Mouse (Mus musculus) forebrain, embryonic 13.5 days (tissue): Measurements from ENCODE around the gene Rufy2. TPM values are rescaled to one million over a fixed set of nuclear protein-coding genes. Genes with fewer than 3 reads are reported as not detected.

Experiments
- ATAC-seq: fragments of 200-750 bp; cut with Nextera tagmentation; 2 replicates; pipeline ENCODE4 v1.8.0; 2017
- H3K27ac ChIP-seq: fragments of 300-500 bp; sonication (generic); 2 replicates; pipeline ENCODE4 v1.5.1; 2015; ENCODE audit warnings: inconsistent platforms, mild to moderate bottlenecking, moderate library complexity
- H3K27me3 ChIP-seq: fragments of 300-500 bp; sonication (generic); 2 replicates; pipeline ENCODE4 v1.6.1; 2015; ENCODE audit warnings: mild to moderate bottlenecking, inconsistent platforms
- H3K36me3 ChIP-seq: fragments of 300-500 bp; sonication (generic); 2 replicates; pipeline ENCODE4 v1.6.1; 2015; ENCODE audit warnings: mild to moderate bottlenecking, inconsistent platforms; ENCODE audit not compliant: poor library complexity, severe bottlenecking
- H3K4me1 ChIP-seq: fragments of 300-500 bp; sonication (generic); 2 replicates; pipeline ENCODE4 v1.6.1; 2015; ENCODE audit warnings: inconsistent platforms
- H3K4me2 ChIP-seq: fragments of 300-500 bp; sonication (generic); 2 replicates; pipeline ENCODE4 v1.6.1; 2015; ENCODE audit warnings: inconsistent platforms, mild to moderate bottlenecking, moderate library complexity
- H3K4me3 ChIP-seq: fragments of 300-500 bp; sonication (generic); 2 replicates; pipeline ENCODE4 v1.5.1; 2015; ENCODE audit warnings: mild to moderate bottlenecking, inconsistent platforms
- H3K9ac ChIP-seq: fragments of 300-500 bp; sonication (generic); 2 replicates; pipeline ENCODE4 v1.6.1; 2015; ENCODE audit warnings: mild to moderate bottlenecking, inconsistent platforms
- H3K9me3 ChIP-seq: fragments of 300-500 bp; sonication (generic); replicated peaks from 2 replicates; pipeline ENCODE4 v1.6.1; 2016; ENCODE audit warnings: inconsistent platforms
- WGBS: fragments of 180-500 bp; shearing (Covaris S2); methylation state at CpG from one replicate; pipeline ENCODE4 v1.1.7; 2015; 5-methylcytosine and 5-hydroxymethylcytosine counted together
- polyA plus RNA-seq: library from polyadenylated mRNA; unstranded; fragments of >200 nt; fragmentation: Nextera tagmentation; extraction: Ambion mirVana; gene quantifications from 2 replicates; pipeline ENCODE4 v1.2.1, GENCODE M21; 2015

Gene Rufy2
- polyA plus RNA-seq, 1 experiment from 2014 or later: 45.2 TPM

- Histone ChIP-seq H3K4me2 (no peak overlapping the region), H3K27me3 (no peaks in the 10 kb centered on the region), H3K27ac (no peak overlapping the region), H3K4me1 (peaks cover 12% of the 10 kb centered on the region), H3K9ac (no peak overlapping the region), H3K36me3 (peaks cover 51% of the 10 kb centered on the region), H3K9me3 (no peaks in the 10 kb centered on the region), H3K4me3 (no peak overlapping the region)
- 92% methylated on average over 6 of the region's 6 CpGs for WGBS
- no peak for ATAC-seq
Observed at GRCm38 (mm10) chr10:62984495-62984894, 4.5 kb downstream of the Rufy2 start.

- H3K9ac ChIP-seq: no peak overlapping the region
- H3K27me3 ChIP-seq: no peaks in the 10 kb centered on the region
- H3K4me2 ChIP-seq: no peak overlapping the region
- H3K27ac ChIP-seq: no peak overlapping the region
- H3K9me3 ChIP-seq: no peaks in the 10 kb centered on the region
- no peak for ATAC-seq
- no peak overlapping the region for H3K4me3 ChIP-seq
- 15% methylated on average over 3 of the region's 3 CpGs for WGBS
- peaks cover 79% of the 10 kb centered on the region for H3K36me3 ChIP-seq
- H3K4me1 ChIP-seq: no peaks in the 10 kb centered on the region
Observed at GRCm38 (mm10) chr10:62987341-62987740, 7.3 kb downstream of the Rufy2 start.

GRCm38 (mm10) chr10:62990636-62991035 is 10.6 kb downstream of the Rufy2 start:
- H3K9ac ChIP-seq: no peak overlapping the region
- no peak overlapping the region for H3K4me3 ChIP-seq
- no peak for ATAC-seq
- WGBS: 92% methylated on average over 15 of the region's 15 CpGs
- H3K27ac ChIP-seq: no peak overlapping the region
- no peaks in the 10 kb centered on the region for H3K27me3 ChIP-seq
- peaks cover 81% of the 10 kb centered on the region for H3K36me3 ChIP-seq
- no peaks in the 10 kb centered on the region for H3K4me1 ChIP-seq
- H3K9me3 ChIP-seq: no peaks in the 10 kb centered on the region
- no peak overlapping the region for H3K4me2 ChIP-seq

- no peak overlapping the region for H3K4me2 ChIP-seq
- ATAC-seq: no peak
- H3K36me3 ChIP-seq: peaks cover 96% of the 10 kb centered on the region
- H3K9ac ChIP-seq: no peak overlapping the region
- no peaks in the 10 kb centered on the region for H3K4me1 ChIP-seq
- H3K27me3 ChIP-seq: no peaks in the 10 kb centered on the region
- H3K27ac ChIP-seq: no peak overlapping the region
- no peak overlapping the region for H3K4me3 ChIP-seq
- 88% methylated on average over 4 of the region's 9 CpGs for WGBS
- H3K9me3 ChIP-seq: no peaks in the 10 kb centered on the region
Observed at GRCm38 (mm10) chr10:62993991-62994390, 14.0 kb downstream of the Rufy2 start.

- H3K4me1 ChIP-seq: no peaks in the 10 kb centered on the region
Observed at GRCm38 (mm10) chr10:63000584-63000983, 20.6 kb downstream of the Rufy2 start.

GRCm38 (mm10) chr10:63003252-63003651 is 23.2 kb downstream of the Rufy2 start:
- Histone ChIP-seq H3K9ac (no peak overlapping the region), H3K36me3 (peaks cover 96% of the 10 kb centered on the region), H3K27ac (no peak overlapping the region), H3K27me3 (no peaks in the 10 kb centered on the region), H3K4me3 (no peak overlapping the region), H3K4me1 (no peaks in the 10 kb centered on the region), H3K9me3 (no peaks in the 10 kb centered on the region), H3K4me2 (no peak overlapping the region)
- no peak for ATAC-seq
- 78% methylated on average over 9 of the region's 9 CpGs for WGBS

More at GRCm38 (mm10) chr10:63000584-63000983, 20.6 kb downstream of the Rufy2 start:
- Histone ChIP-seq H3K9ac (no peak overlapping the region), H3K27ac (no peak overlapping the region), H3K27me3 (no peaks in the 10 kb centered on the region), H3K36me3 (peaks cover 95% of the 10 kb centered on the region), H3K4me2 (no peak overlapping the region), H3K4me3 (no peak overlapping the region), H3K9me3 (no peaks in the 10 kb centered on the region)
- WGBS: 76% methylated on average over 9 of the region's 9 CpGs
- ATAC-seq: no peak

- no peak for ATAC-seq
- no peak overlapping the region for H3K27ac ChIP-seq
Observed at GRCm38 (mm10) chr10:63004556-63004955, 24.5 kb downstream of the Rufy2 start.

GRCm38 (mm10) chr10:63008193-63008592 is 28.2 kb downstream of the Rufy2 start:
- H3K36me3 ChIP-seq: peaks cover 95% of the 10 kb centered on the region
- no peaks in the 10 kb centered on the region for H3K27me3 ChIP-seq
- H3K4me3 ChIP-seq: no peak overlapping the region
- no peak overlapping the region for H3K4me2 ChIP-seq
- WGBS: 72% methylated on average over 3 of the region's 3 CpGs
- H3K9ac ChIP-seq: no peak overlapping the region
- H3K9me3 ChIP-seq: no peaks in the 10 kb centered on the region
- ATAC-seq: no peak
- H3K4me1 ChIP-seq: no peaks in the 10 kb centered on the region
- H3K27ac ChIP-seq: no peak overlapping the region

More at GRCm38 (mm10) chr10:63004556-63004955, 24.5 kb downstream of the Rufy2 start:
- Histone ChIP-seq H3K4me2 (no peak overlapping the region), H3K9ac (no peak overlapping the region), H3K9me3 (no peaks in the 10 kb centered on the region), H3K36me3 (peaks cover 95% of the 10 kb centered on the region), H3K4me3 (no peak overlapping the region), H3K4me1 (no peaks in the 10 kb centered on the region), H3K27me3 (no peaks in the 10 kb centered on the region)
- WGBS: 89% methylated on average over 9 of the region's 9 CpGs

- Histone ChIP-seq H3K4me3 (no peak overlapping the region), H3K9ac (no peak overlapping the region), H3K27ac (no peak overlapping the region), H3K36me3 (peaks cover 94% of the 10 kb centered on the region), H3K4me1 (no peaks in the 10 kb centered on the region), H3K9me3 (no peaks in the 10 kb centered on the region), H3K27me3 (no peaks in the 10 kb centered on the region), H3K4me2 (no peak overlapping the region)
- peak; percentile 20 for ATAC-seq
- 83% methylated on average over 4 of the region's 4 CpGs for WGBS
Observed at GRCm38 (mm10) chr10:63010268-63010667, 30.2 kb downstream of the Rufy2 start.

- no peak overlapping the region for H3K4me2 ChIP-seq
- no peak overlapping the region for H3K27ac ChIP-seq
- 90% methylated on average over 6 of the region's 6 CpGs for WGBS
- H3K27me3 ChIP-seq: no peaks in the 10 kb centered on the region
- H3K4me1 ChIP-seq: no peaks in the 10 kb centered on the region
- no peak for ATAC-seq
- H3K36me3 ChIP-seq: peaks cover 95% of the 10 kb centered on the region
- H3K9me3 ChIP-seq: no peaks in the 10 kb centered on the region
- H3K9ac ChIP-seq: no peak overlapping the region
- H3K4me3 ChIP-seq: no peak overlapping the region
Observed at GRCm38 (mm10) chr10:63011556-63011955, 31.5 kb downstream of the Rufy2 start.

- Histone ChIP-seq H3K27ac (no peak overlapping the region), H3K27me3 (no peaks in the 10 kb centered on the region), H3K9ac (no peak overlapping the region), H3K4me3 (no peak overlapping the region), H3K9me3 (no peaks in the 10 kb centered on the region), H3K4me1 (peaks cover 4% of the 10 kb centered on the region), H3K36me3 (peaks cover 90% of the 10 kb centered on the region), H3K4me2 (no peak overlapping the region)
- 57% methylated on average over 3 of the region's 3 CpGs for WGBS
- ATAC-seq: no peak
Observed at GRCm38 (mm10) chr10:63013476-63013875, 33.5 kb downstream of the Rufy2 start.

- H3K36me3 ChIP-seq: peaks cover 86% of the 10 kb centered on the region
Observed at GRCm38 (mm10) chr10:63014168-63014567, 34.1 kb downstream of the Rufy2 start.

GRCm38 (mm10) chr10:63019304-63019703 is 39.3 kb downstream of the Rufy2 start:
- Histone ChIP-seq H3K9ac (no peak overlapping the region; the same call in 1 of the 2 replicates), H3K36me3 (peaks cover 37% of the 10 kb centered on the region), H3K4me2 (peak overlapping the region; percentile 10; the same call in 1 of the 2 replicates), H3K4me3 (no peak overlapping the region), H3K9me3 (no peaks in the 10 kb centered on the region), H3K4me1 (peaks cover 37% of the 10 kb centered on the region), H3K27ac (no peak overlapping the region), H3K27me3 (no peaks in the 10 kb centered on the region)
- WGBS: 78% methylated on average over 6 of the region's 6 CpGs
- ATAC-seq: no peak

More at GRCm38 (mm10) chr10:63014168-63014567, 34.1 kb downstream of the Rufy2 start:
- no peak overlapping the region for H3K9ac ChIP-seq
- no peak for ATAC-seq
- H3K9me3 ChIP-seq: no peaks in the 10 kb centered on the region
- no peak overlapping the region for H3K27ac ChIP-seq
- peaks cover 10% of the 10 kb centered on the region for H3K4me1 ChIP-seq
- no peak overlapping the region for H3K4me2 ChIP-seq
- no peaks in the 10 kb centered on the region for H3K27me3 ChIP-seq
- H3K4me3 ChIP-seq: no peak overlapping the region
- 80% methylated on average over 9 of the region's 9 CpGs for WGBS
